Mouse (Mus musculus) layer of hippocampus, postnatal 14 days (tissue): ENCODE measurements around the gene Ssr2. TPM values are rescaled to one million over a fixed set of nuclear protein-coding genes. Genes with fewer than 3 reads are reported as not detected.

Experiments used
- DNase-seq, 2 experiments: peaks; one replicate each; pipeline ENCODE4 v3.0.0; 2021 to 2022; ENCODE audit warnings: low spot score in 2 of 2, mixed read lengths in 1 of 2
- total RNA-seq, 2 experiments: library from RNA; stranded (reverse); gene quantifications; 2 replicates each; pipeline ENCODE4 v1.2.3; 2021

The Ssr2 gene
- total RNA-seq, 2 experiments from 2014 or later: 110 to 120 TPM

- DNase-seq: no peak
Measured at GRCm38 (mm10) chr3:88621537-88622112, 45.9 kb downstream of the Ssr2 start.

GRCm38 (mm10) chr3:88622113-88622940 is 46.7 kb downstream of the Ssr2 start:
- no peak for DNase-seq

- DNase-seq: no peak
Measured at GRCm38 (mm10) chr3:88622941-88623345, 47.3 kb downstream of the Ssr2 start.

GRCm38 (mm10) chr3:88623346-88624135 is 47.9 kb downstream of the Ssr2 start:
- no peak for DNase-seq

- no peak for DNase-seq
Measured at GRCm38 (mm10) chr3:88624324-88624723, 48.6 kb downstream of the Ssr2 start.

GRCm38 (mm10) chr3:88624951-88625350 is 49.3 kb downstream of the Ssr2 start:
- DNase-seq: no peak

GRCm38 (mm10) chr3:88625531-88625930 is 49.9 kb downstream of the Ssr2 start:
- no peak for DNase-seq

- no peak for DNase-seq
Measured at GRCm38 (mm10) chr3:88626316-88626715, 50.6 kb downstream of the Ssr2 start.

GRCm38 (mm10) chr3:88627114-88627513 is 51.4 kb downstream of the Ssr2 start:
- no peak for DNase-seq

- DNase-seq: no peak
Measured at GRCm38 (mm10) chr3:88627535-88627934, 51.9 kb downstream of the Ssr2 start.

GRCm38 (mm10) chr3:88628766-88629165 is 53.1 kb downstream of the Ssr2 start:
- no peak for DNase-seq

GRCm38 (mm10) chr3:88629244-88629643 is 53.6 kb downstream of the Ssr2 start:
- DNase-seq: peak; percentile 64 to 88

- DNase-seq: no peak
Measured at GRCm38 (mm10) chr3:88630018-88630417, 54.3 kb downstream of the Ssr2 start.

GRCm38 (mm10) chr3:88630849-88631341 is 55.2 kb downstream of the Ssr2 start:
- DNase-seq: no peak

- DNase-seq: no peak
Measured at GRCm38 (mm10) chr3:88631921-88632587, 56.4 kb downstream of the Ssr2 start.

- DNase-seq: no peak
Measured at GRCm38 (mm10) chr3:88633056-88633455, 57.4 kb downstream of the Ssr2 start.

GRCm38 (mm10) chr3:88635506-88636275 is 60.0 kb downstream of the Ssr2 start:
- no peak for DNase-seq

- DNase-seq: no peak
Measured at GRCm38 (mm10) chr3:88636555-88636986, 60.9 kb downstream of the Ssr2 start.

GRCm38 (mm10) chr3:88637134-88637533 is 61.5 kb downstream of the Ssr2 start:
- no peak for DNase-seq
